Comparison of ENCODE assay signal across 14 mouse cellular contexts in the genomic region with DNA sequence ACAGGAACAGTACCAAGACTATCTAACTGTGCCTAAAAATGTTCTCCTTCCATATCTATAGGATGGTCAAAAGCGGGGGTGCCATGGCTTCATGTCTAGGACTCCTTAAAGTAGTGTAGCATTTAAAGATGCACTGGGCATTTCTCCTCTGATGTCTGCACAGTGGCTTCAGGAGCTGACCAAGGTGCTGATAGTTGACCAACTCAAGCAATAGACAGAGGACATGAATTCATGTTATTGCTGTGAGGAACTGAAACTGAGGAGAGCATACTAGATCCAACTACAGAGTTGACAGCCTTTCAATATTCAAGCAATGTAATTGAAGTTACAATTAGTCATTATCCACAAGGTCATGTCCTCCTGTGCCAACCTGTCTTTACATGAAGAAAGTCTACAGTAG.
DNase-seq lines count a peak whose midpoint lies in the region; ATAC-seq and TF ChIP-seq lines count a peak whose summit lies in the region.
"Had no signal": no experiment of that assay in that cellular context is flagged by ENCODE, and none has a peak within 500 bp of the region (broad histone marks: within the 10 kb centered on the region; RNA-seq: fewer than 3 reads in every experiment).

No protein-coding gene starts in this region.

- H3K36me3 ChIP-seq in heart, postnatal 0 days (replicated peaks; ENCODE audit: control insufficient read depth, insufficient read depth, low read length): no peaks in the 10 kb centered on the region
- H3K36me3 ChIP-seq in heart, adult 2 months (ENCODE audit: control insufficient read depth, insufficient read depth, low read length): no peaks in the 10 kb centered on the region
- H3K36me3 ChIP-seq in lung, embryonic 14.5 days (ENCODE audit: insufficient read depth): no peaks in the 10 kb centered on the region
- H3K36me3 ChIP-seq: kidney, embryonic 15.5 days; liver, embryonic 15.5 days had no signal

- intact Hi-C loops in heart, adult 2 months (cut with DNase I): no loop called here

- no peak overlapping the region for H3K4me2 ChIP-seq in heart, postnatal 0 days (ENCODE audit: low read depth, low read length)
- no peak overlapping the region for H3K4me2 ChIP-seq in lung, embryonic 14.5 days
- H3K4me2 ChIP-seq: kidney, embryonic 15.5 days; liver, embryonic 15.5 days had no signal

- no peak for TF ChIP-seq CTCF in heart, postnatal 0 days (IDR thresholded peaks at IDR 0.05; ENCODE audit: low read depth)
- TF ChIP-seq CTCF in heart, adult 2 months (IDR thresholded peaks at IDR 0.05): no peak
- no peak for TF ChIP-seq CTCF in lung, embryonic 14.5 days (IDR thresholded peaks at IDR 0.05; ENCODE audit: low read depth)

- no peak overlapping the region for H3K27ac ChIP-seq in heart, postnatal 0 days (ENCODE audit: low read depth)
- H3K27ac ChIP-seq in heart, adult 2 months: no peak overlapping the region
- H3K27ac ChIP-seq in lung, embryonic 14.5 days (ENCODE audit: low read depth): no peak overlapping the region
- H3K27ac ChIP-seq: kidney, embryonic 15.5 days; left cerebral cortex, adult 2 months; liver, embryonic 15.5 days had no signal

- ATAC-seq in heart, postnatal 0 days (ENCODE audit: insufficient read depth, low read depth): no peak
- no peak for ATAC-seq in lung, embryonic 14.5 days (ENCODE audit: insufficient read depth)

- TF ChIP-seq EP300 in heart, postnatal 0 days (IDR thresholded peaks at IDR 0.05; ENCODE audit: low read depth): no peak
- no peak for TF ChIP-seq EP300 in heart, adult 2 months (IDR thresholded peaks at IDR 0.05; ENCODE audit: insufficient read depth, low read depth, low read length)

- no peaks in the 10 kb centered on the region for H3K79me2 ChIP-seq in heart, adult 2 months (replicated peaks; ENCODE audit: control insufficient read depth, insufficient read depth, low read length)

- H3K4me1 ChIP-seq in heart, postnatal 0 days (ENCODE audit: control insufficient read depth, insufficient read depth): no peaks in the 10 kb centered on the region
- no peaks in the 10 kb centered on the region for H3K4me1 ChIP-seq in heart, adult 2 months (ENCODE audit: control insufficient read depth, insufficient read depth, low read length)
- H3K4me1 ChIP-seq in lung, embryonic 14.5 days (ENCODE audit: insufficient read depth): no peaks in the 10 kb centered on the region
- H3K4me1 ChIP-seq: kidney, embryonic 15.5 days; liver, embryonic 15.5 days had no signal

- DNase-seq in heart, postnatal 0 days (ENCODE audit: low spot score): peak; percentile 10
- no peak for DNase-seq in heart, adult 2 months
- peak; percentile 80 for DNase-seq in lung, embryonic 14.5 days
- no peak for DNase-seq in lung, postnatal 10 days
- peak; percentile 27 for DNase-seq in embryo, embryonic 9.5 days (ENCODE audit: extremely low spot score)
- DNase-seq in retina, embryonic 14.5 days (ENCODE audit: low spot score): peak; percentile 56
- no peak for DNase-seq in MN1 (ENCODE audit: low spot score)
- no peak for DNase-seq in right cerebral cortex, postnatal 10 days (ENCODE audit: low spot score in 2 of 2)
- DNase-seq: cerebellum, adult 8-10 months; heart, adult 11 months; thymus, postnatal 14 days had no signal

- no peaks in the 10 kb centered on the region for H3K27me3 ChIP-seq in heart, postnatal 0 days (ENCODE audit: control insufficient read depth, insufficient read depth, low read length)
- H3K27me3 ChIP-seq in heart, adult 2 months (ENCODE audit: control insufficient read depth, insufficient read depth, low read length): no peaks in the 10 kb centered on the region
- H3K27me3 ChIP-seq in lung, embryonic 14.5 days (ENCODE audit: insufficient read depth, low read length): no peaks in the 10 kb centered on the region
- H3K27me3 ChIP-seq: kidney, embryonic 15.5 days; liver, embryonic 15.5 days had no signal

- H3K4me3 ChIP-seq in heart, postnatal 0 days (ENCODE audit: low read depth, low read length): no peak overlapping the region
- no peak overlapping the region for H3K4me3 ChIP-seq in heart, adult 2 months
- H3K4me3 ChIP-seq in lung, embryonic 14.5 days (ENCODE audit: low read depth, low read length): no peak overlapping the region
- H3K4me3 ChIP-seq: kidney, embryonic 15.5 days; left cerebral cortex, adult 2 months; liver, embryonic 15.5 days had no signal

- TF ChIP-seq POLR2A in heart, adult 2 months (IDR thresholded peaks at IDR 0.05; ENCODE audit: insufficient read depth, low read depth, low read length): no peak

- 44% methylated on average over 1 of the region's 1 CpGs for WGBS in heart, postnatal 0 days
- WGBS in heart, adult 2 months: 38% methylated on average over 1 of the region's 1 CpGs
- 58% methylated on average over 1 of the region's 1 CpGs for WGBS in lung, embryonic 14.5 days

- H3K9me3 ChIP-seq in heart, postnatal 0 days (replicated peaks; ENCODE audit: control insufficient read depth, low read length): no peaks in the 10 kb centered on the region
- no peaks in the 10 kb centered on the region for H3K9me3 ChIP-seq in lung, embryonic 14.5 days (ENCODE audit: low read depth, low read length)
- H3K9me3 ChIP-seq: kidney, embryonic 15.5 days; liver, embryonic 15.5 days had no signal

- H3K9ac ChIP-seq in heart, postnatal 0 days (replicated peaks; ENCODE audit: low read depth, low read length): no peak overlapping the region
- no peak overlapping the region for H3K9ac ChIP-seq in heart, adult 2 months (ENCODE audit: low read depth, low read length)
- H3K9ac ChIP-seq in lung, embryonic 14.5 days: no peak overlapping the region
- H3K9ac ChIP-seq: kidney, embryonic 15.5 days; liver, embryonic 15.5 days had no signal

Comparison
In these comparisons a context has a peak if more than half of its experiments do, and no peak if none do; other contexts are left out.
1. DNase-seq: peak in heart, postnatal 0 days (single experiment), lung, embryonic 14.5 days (single experiment), embryo, embryonic 9.5 days (single experiment) and retina, embryonic 14.5 days (single experiment); none in heart, adult 2 months (0 of 2), lung, postnatal 10 days (single experiment), MN1 (single experiment) and right cerebral cortex, postnatal 10 days (0 of 2).